Mouse (Mus musculus): Measurements from ENCODE around the gene Ccn1.

The Ccn1 gene

DNA sequence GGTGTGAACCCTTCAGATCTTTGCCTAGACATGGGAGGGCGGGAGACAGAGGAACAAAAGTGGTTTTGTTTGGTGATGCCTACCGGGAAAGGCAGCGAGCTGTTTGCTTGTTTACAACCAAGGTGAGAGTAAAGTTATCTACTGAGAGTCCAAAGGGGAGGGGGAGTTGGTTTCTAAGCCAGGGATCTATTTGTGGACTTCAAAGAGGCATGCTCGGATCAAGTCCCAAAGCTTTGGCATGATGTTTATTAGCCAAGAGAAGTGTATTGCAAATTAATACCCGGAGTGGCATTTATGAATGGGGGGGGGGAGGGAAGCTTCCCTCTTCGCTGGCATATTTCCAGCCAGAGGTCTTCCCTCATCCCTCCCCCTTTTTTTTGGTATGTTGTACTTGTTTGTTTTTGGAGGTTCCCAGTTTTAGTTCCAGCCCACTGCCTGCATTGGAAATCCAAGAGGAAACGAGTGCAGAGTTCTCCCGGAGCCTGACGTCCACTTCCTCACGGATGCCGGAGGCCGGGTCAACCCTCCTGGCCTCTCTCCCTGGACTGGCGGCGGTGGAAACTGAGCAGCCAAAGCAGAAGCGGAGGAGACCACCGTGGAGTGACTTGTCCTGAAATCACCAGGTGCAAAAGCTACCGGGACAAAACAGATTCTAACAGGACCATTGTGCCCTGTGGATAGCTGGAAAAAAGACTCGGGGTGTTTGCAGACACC is 674 bp upstream of the Ccn1 start:
- no peak for DNase-seq (ENCODE audit: low spot score in 2 of 2)

GRCm38 (mm10) chr3:145648991-145649851 is 560 bp downstream of the Ccn1 start:
- DNase-seq (ENCODE audit: low spot score in 2 of 2): peak in 1 of 2 experiments; percentile 60

- DNase-seq (ENCODE audit: low spot score in 2 of 2): no peak
Observed at GRCm38 (mm10) chr3:145648097-145648931, 1.5 kb downstream of the Ccn1 start.

GRCm38 (mm10) chr3:145647416-145647815 is 2.4 kb downstream of the Ccn1 start:
- DNase-seq (ENCODE audit: low spot score in 2 of 2): no peak

DNA sequence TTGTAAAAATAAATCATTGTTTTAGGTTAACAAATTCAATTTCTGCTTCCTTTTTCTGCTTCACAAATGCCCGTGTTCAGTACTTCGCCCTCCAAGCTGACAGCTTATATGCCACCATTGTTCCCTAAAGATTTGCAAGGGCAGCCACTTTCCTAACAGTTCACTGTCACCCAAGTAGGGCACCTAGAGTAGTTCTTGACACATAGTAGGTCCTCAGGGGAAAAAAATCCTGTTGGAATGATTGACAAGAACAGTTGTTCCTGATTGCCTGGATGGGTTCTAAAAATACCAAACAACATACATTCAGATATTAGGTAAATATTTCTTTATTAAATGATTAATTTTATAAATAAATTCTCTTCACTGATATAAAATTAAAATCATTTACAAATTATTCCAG is 3.1 kb downstream of the Ccn1 start:
- DNase-seq (ENCODE audit: low spot score in 2 of 2): no peak

DNA sequence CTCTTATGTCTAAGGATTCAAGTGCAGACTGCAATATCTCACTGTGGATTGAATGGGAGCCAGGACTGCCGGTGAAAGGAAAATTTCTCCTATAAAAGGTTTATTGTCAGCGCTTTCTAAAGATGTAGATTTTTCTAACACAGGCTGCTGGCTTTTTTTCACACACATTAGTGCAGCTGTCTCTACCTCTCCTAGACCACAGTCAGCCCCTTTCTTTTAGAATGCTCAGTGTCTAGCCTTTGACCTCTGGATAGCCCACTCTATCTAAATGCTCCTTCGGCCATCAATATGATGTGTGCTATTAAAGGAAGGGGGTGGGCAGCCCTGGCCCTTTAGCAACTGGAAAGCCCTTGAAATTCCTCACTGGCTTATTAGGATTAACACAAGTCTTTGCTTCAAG is 3.8 kb downstream of the Ccn1 start:
- DNase-seq (ENCODE audit: low spot score in 2 of 2): no peak

DNA sequence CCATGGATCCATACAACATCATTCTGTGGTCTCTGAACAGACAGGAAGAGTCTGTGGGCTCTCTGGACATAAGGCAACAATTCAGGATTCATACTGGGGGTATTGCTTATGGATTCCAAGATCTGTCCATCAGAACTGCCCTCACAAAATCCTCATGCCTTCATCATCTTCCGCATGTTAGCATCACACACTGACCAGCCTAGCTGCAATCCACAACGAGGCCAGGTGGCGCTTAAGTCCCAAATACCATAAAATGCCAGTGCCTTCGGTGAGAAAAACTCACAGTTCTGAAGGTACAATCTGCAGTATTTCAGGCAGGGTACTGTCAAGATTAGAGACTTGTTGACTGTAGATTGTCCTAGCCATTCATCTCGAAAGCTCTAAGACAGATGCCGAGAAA is 4.3 kb downstream of the Ccn1 start:
- no peak for DNase-seq (ENCODE audit: low spot score in 2 of 2)

DNA sequence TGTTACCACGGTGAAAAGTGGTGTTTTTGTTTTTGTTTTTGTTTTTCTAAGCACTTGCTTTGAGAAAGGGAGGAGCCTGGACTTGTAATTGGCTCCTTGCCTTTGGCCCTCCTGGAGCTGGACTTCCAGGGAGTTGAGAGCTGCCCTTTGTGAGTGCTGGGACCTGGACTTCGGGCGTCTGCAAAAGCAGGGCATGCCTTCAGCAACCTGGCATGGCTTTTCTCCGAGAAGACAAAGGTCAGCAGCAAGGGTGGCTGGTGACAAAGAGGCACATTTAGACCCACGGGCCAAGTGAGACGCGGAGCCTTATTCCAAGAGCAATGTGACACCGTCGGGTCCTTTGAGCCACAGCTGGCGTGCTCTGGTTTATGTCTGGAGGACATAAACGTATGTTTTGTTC is 6.9 kb downstream of the Ccn1 start:
- no peak for DNase-seq (ENCODE audit: low spot score in 2 of 2)

GRCm38 (mm10) chr3:145641878-145642277 is 7.9 kb downstream of the Ccn1 start:
- DNase-seq (ENCODE audit: low spot score in 2 of 2): no peak

DNA sequence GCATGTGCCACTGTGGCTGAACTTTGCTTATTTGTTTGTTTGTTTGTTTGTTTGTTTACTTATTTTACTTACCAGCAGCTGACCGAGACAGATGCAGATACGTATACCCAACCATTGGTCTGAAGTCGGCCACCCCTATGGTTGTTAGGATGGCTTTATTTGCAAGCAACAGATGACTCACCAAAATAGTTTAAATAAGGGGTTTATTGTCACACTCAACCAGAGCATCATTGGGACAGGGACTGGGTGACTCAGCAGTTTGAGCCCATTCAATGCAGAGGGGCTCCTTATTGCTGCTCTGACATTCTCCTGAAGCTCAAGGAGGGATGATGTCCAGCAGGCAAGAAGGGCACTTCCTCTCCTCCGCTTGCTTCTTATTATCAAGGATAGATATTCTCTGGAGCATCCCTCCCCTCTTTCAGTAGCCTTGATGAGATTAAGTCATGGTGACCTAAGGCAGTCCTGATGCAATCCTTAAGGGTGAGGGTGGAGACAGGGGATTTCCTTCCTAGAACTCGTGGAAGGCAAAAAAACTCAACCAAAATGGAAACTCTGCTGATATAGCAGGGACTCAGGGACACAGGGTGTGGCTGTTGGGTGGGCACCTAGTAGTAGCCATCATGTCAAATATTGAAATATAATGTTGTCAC is 8.6 kb downstream of the Ccn1 start:
- no peak for DNase-seq (ENCODE audit: low spot score in 2 of 2)

- no peak for DNase-seq (ENCODE audit: low spot score in 2 of 2)
Observed at GRCm38 (mm10) chr3:145640583-145640982, 9.2 kb downstream of the Ccn1 start.

DNA sequence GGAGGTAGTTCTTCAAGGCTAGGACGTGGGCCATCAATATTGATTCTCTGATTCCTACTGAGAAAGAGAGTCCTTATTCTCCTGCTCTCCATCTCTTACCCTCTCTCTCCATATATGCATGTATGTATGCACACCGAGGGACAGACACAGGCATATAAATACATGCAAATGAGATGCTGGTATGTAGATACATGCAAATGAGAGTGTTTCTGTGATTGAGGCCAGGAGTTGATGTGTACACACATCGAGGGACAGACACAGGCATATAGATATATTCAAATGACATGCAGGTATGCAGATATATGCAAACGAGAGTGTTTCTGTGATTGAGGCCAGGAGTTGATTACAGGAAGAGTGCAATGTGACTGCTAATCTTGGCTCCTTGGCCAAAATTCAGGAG is 9.6 kb downstream of the Ccn1 start:
- DNase-seq (ENCODE audit: low spot score in 2 of 2): no peak

- no peak for DNase-seq (ENCODE audit: low spot score in 2 of 2)
Observed at GRCm38 (mm10) chr3:145634002-145634710, 15.6 kb downstream of the Ccn1 start.

DNA sequence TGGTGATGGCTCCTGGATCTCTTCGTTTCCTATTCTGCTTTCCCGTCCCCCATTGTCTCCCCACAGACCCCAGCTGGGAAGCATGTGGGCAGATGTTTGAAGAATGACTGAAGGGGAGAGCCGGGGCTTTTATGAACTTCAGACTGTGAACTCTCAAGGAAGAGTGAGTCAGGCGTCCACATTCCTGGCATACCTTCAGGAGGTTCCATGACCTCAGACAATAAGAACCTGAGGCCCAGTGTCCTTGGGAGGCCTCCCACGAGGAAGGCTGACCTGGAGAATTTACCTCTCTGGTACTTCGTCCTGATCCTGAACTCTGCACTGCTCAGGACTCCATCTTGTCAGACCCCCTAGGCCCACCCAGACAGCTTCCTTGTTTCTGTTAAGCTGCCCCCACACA is 16.9 kb downstream of the Ccn1 start:
- DNase-seq (ENCODE audit: low spot score in 2 of 2): no peak

DNA sequence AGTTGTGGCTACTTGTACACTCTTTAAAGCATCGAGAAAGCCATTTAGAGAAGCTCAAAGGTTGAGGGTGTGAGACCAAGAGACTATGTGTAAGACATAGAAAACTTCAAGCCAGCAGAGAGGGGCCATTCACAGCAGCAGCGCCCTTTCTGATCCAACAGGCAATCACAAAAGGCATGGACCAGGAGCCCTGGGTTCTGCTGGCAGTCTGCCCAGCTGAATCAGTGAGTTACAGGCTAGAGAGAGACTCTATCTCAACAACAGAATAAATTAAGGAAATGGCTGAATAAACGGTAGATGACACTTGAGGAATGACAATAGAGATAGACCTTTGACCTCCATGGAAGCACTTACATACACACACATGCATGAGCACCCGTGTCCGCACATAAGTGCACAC is 21.1 kb downstream of the Ccn1 start:
- no peak for DNase-seq (ENCODE audit: low spot score in 2 of 2)

GRCm38 (mm10) chr3:145627830-145628229 is 22.0 kb downstream of the Ccn1 start:
- DNase-seq (ENCODE audit: low spot score in 2 of 2): no peak

DNA sequence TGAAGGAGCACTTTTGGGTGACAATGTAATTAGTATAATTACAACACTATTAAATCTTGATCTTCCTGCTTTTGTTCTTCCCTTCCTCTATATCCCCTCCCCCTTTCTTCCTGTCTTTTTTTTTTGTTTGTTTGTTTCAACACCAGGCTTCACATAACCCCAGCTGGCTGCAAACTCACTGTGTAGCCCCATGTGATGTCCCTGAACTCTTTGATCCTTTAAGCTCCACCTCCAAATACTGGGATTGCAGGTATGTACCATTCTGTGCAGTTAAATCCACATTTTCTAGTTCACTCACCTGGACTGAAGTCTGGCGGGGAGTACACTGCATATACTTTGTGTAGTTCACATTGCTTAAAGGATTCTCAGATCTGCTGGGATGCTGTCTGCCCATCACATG is 23.7 kb downstream of the Ccn1 start:
- no peak for DNase-seq (ENCODE audit: low spot score in 2 of 2)

- no peak for DNase-seq (ENCODE audit: low spot score in 2 of 2)
Observed at GRCm38 (mm10) chr3:145625546-145625945, 24.2 kb downstream of the Ccn1 start.

DNA sequence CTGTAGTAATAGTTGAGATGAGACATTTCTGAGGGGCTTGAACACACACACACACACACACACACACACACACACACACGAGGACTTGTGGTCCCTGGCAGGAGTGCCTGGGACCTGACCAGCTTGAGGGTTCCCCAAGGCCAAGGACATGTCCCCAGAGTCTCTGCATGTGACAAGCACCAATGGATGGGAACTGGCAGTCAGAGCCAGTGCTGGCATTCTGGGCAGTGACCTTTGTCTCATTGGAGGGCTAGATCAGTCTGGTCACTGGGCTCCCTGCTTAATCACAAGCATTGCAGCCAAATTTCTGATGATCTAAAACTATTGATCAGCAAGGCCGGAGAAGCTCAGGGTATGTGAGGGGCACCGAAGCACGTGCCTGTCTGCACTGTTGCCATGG is 25.0 kb downstream of the Ccn1 start:
- no peak for DNase-seq (ENCODE audit: low spot score in 2 of 2)

- DNase-seq (ENCODE audit: low spot score in 2 of 2): no peak
Observed at GRCm38 (mm10) chr3:145623047-145623446, 26.7 kb downstream of the Ccn1 start.

DNA sequence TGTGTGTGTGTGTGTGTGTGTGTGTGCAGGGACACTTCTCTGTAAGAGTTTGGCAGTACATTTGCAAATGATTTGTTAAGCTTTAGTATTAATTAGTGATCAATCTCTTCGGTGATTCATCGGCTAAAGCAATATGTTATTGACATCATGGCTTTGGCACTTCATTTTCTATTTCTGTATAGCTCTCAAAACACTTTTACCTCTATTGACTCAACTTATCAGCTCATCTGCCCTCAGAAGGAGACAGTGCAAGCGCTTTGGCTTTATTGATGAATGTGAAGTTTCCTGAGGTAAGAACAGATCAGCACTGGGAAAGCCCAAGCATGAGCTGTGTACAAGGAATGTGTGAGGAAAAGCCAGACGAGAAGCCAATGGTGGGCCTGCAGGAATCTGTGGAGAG is 28.6 kb downstream of the Ccn1 start:
- DNase-seq (ENCODE audit: low spot score in 2 of 2): no peak
